Mouse (Mus musculus) frontal cortex, postnatal 25 days (tissue): ENCODE measurements at regions not wholly inside any gene's neighbourhood (a gene's known extent, or its start where the extent isn't known, plus 50 kb on each side); places are given as distances from the start of the nearest gene placed in this dataset.
"Not testable (repeated sequence)": the region's sequence is repeated elsewhere in the genome, so short reads cannot be mapped to it uniquely, and the experiment has no call there.

Experiments used
- DNase-seq, 2 experiments: peaks; one replicate each; pipeline ENCODE4 v3.0.0; 2022; ENCODE audit warnings: low spot score in 2 of 2

- DNase-seq = not testable (repeated sequence)
These were observed 193.9 kb upstream of the Kcnmb2 start for GRCm38 (mm10) chr3:31708367-31708766.

- DNase-seq = no peak
These were observed 161.0 kb upstream of the Kcnmb2 start for GRCm38 (mm10) chr3:31741289-31741688.

- DNase-seq = no peak
These were observed 146.4 kb upstream of the Kcnmb2 start for GRCm38 (mm10) chr3:31755881-31756280.

GRCm38 (mm10) chr3:31769193-31769592 is 133.1 kb upstream of the Kcnmb2 start:
- no peak for DNase-seq

GRCm38 (mm10) chr3:31790342-31790970 is 111.9 kb upstream of the Kcnmb2 start:
- DNase-seq = peak in 1 of 2 experiments; percentile 39

GRCm38 (mm10) chr3:31793466-31794040 is 108.8 kb upstream of the Kcnmb2 start:
- no peak for DNase-seq

GRCm38 (mm10) chr3:31796621-31797020 is 105.7 kb upstream of the Kcnmb2 start:
- no peak for DNase-seq

- no peak for DNase-seq
These were observed 103.1 kb upstream of the Kcnmb2 start for GRCm38 (mm10) chr3:31799192-31799591.

- no peak for DNase-seq
These were observed 98.3 kb upstream of the Kcnmb2 start for GRCm38 (mm10) chr3:31804038-31804437.

- no peak for DNase-seq
These were observed 94.6 kb upstream of the Kcnmb2 start for GRCm38 (mm10) chr3:31807741-31808140.

GRCm38 (mm10) chr3:31809131-31809530 is 93.2 kb upstream of the Kcnmb2 start:
- DNase-seq = not testable (repeated sequence)

GRCm38 (mm10) chr3:31811232-31811631 is 91.1 kb upstream of the Kcnmb2 start:
- no peak for DNase-seq

- DNase-seq = no peak
These were observed 70.4 kb upstream of the Kcnmb2 start for GRCm38 (mm10) chr3:31831913-31832312.

GRCm38 (mm10) chr3:31841253-31841652 is 61.1 kb upstream of the Kcnmb2 start:
- no peak for DNase-seq

- no peak for DNase-seq
These were observed 55.2 kb upstream of the Kcnmb2 start for GRCm38 (mm10) chr3:31847087-31847486.
